Mouse (Mus musculus) neural tube, embryonic 15.5 days (tissue): ENCODE measurements around the gene Ifitm2. TPM values are rescaled to one million over a fixed set of nuclear protein-coding genes. Genes with fewer than 3 reads are reported as not detected.
"Not testable (repeated sequence)": the region's sequence is repeated elsewhere in the genome, so short reads cannot be mapped to it uniquely, and the experiment has no call there.

Experiments used
- ATAC-seq: fragments of 200-750 bp; cut with Nextera tagmentation; 2 replicates; pipeline ENCODE4 v1.8.0; 2017; ENCODE audit warnings: mild to moderate bottlenecking, moderate TSS enrichment, moderate library complexity; ENCODE audit not compliant: low FRiP score
- H3K27ac ChIP-seq: fragments of 300-500 bp; sonication (generic); replicated peaks from 2 replicates; pipeline ENCODE4 v1.5.1; 2015; ENCODE audit warnings: mild to moderate bottlenecking, inconsistent platforms
- H3K27me3 ChIP-seq: fragments of 300-500 bp; sonication (generic); replicated peaks from 2 replicates; pipeline ENCODE4 v1.6.1; 2015; ENCODE audit warnings: inconsistent platforms
- H3K36me3 ChIP-seq: fragments of 300-500 bp; sonication (generic); 2 replicates; pipeline ENCODE4 v1.6.1; 2015; ENCODE audit warnings: inconsistent platforms
- H3K4me1 ChIP-seq: fragments of 300-500 bp; sonication (generic); 2 replicates; pipeline ENCODE4 v1.6.1; 2015; ENCODE audit warnings: inconsistent platforms
- H3K4me2 ChIP-seq: fragments of 300-500 bp; sonication (generic); 2 replicates; pipeline ENCODE4 v1.6.1; 2015; ENCODE audit warnings: inconsistent platforms, mild to moderate bottlenecking, moderate library complexity
- H3K4me3 ChIP-seq: fragments of 300-500 bp; sonication (generic); replicated peaks from 2 replicates; pipeline ENCODE4 v1.5.1; 2015; ENCODE audit warnings: mild to moderate bottlenecking, inconsistent platforms
- H3K9ac ChIP-seq: fragments of 300-500 bp; sonication (generic); replicated peaks from 2 replicates; pipeline ENCODE4 v1.6.1; 2015; ENCODE audit warnings: mild to moderate bottlenecking, inconsistent platforms
- H3K9me3 ChIP-seq: fragments of 300-500 bp; sonication (generic); replicated peaks from 2 replicates; pipeline ENCODE4 v1.6.1; 2016; ENCODE audit warnings: inconsistent platforms
- WGBS: fragments of 180-500 bp; shearing (Covaris S2); methylation state at CpG from one replicate; pipeline ENCODE4 v1.1.7; 2015; ENCODE audit warnings: mixed read lengths; 5-methylcytosine and 5-hydroxymethylcytosine counted together
- polyA plus RNA-seq: library from polyadenylated mRNA; unstranded; fragments of >200 nt; fragmentation: Nextera tagmentation; extraction: Ambion mirVana; gene quantifications from 2 replicates; pipeline ENCODE4 v1.2.1, GENCODE M21; 2015

Gene Ifitm2
- polyA plus RNA-seq, 1 experiment from 2014 or later = 197 TPM

DNA sequence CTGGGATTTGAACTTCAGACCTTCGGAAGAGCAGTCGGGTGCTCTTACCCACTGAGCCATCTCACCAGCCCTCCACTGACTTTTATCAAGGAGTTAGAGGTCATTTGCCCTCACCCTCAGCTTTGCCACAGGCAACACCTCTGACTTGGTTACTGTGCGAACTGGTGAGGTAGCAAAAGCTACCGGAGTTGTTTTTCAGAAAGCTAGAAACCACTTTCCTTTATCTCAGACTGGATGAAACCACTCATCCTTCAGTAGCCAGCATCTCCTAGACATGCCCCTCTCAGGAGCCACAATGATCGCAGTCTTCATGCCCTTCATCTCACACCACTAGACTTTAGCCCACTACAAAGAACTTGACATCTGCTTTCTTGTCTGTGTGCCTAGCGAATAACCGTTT, 27.2 kb upstream of the Ifitm2 start:
- no peak for ATAC-seq
- Histone ChIP-seq H3K4me3 (no peak overlapping the region), H3K9ac (no peak overlapping the region), H3K4me1 (no peaks in the 10 kb centered on the region), H3K27me3 (no peaks in the 10 kb centered on the region), H3K36me3 (no peaks in the 10 kb centered on the region), H3K9me3 (no peaks in the 10 kb centered on the region), H3K27ac (no peak overlapping the region), H3K4me2 (no peak overlapping the region)
- 94% methylated on average over 7 of the region's 7 CpGs for WGBS

- H3K36me3 ChIP-seq = no peaks in the 10 kb centered on the region
- no peak overlapping the region for H3K4me2 ChIP-seq
- no peaks in the 10 kb centered on the region for H3K9me3 ChIP-seq
- 94% methylated on average over 8 of the region's 8 CpGs for WGBS
- H3K4me3 ChIP-seq = no peak overlapping the region
- no peak for ATAC-seq
- no peaks in the 10 kb centered on the region for H3K27me3 ChIP-seq
- no peak overlapping the region for H3K27ac ChIP-seq
- H3K4me1 ChIP-seq = no peaks in the 10 kb centered on the region
- no peak overlapping the region for H3K9ac ChIP-seq
Observed at GRCm38 (mm10) chr7:140981704-140982103, 25.9 kb upstream of the Ifitm2 start.

- not testable (repeated sequence) for H3K9me3 ChIP-seq, H3K36me3 ChIP-seq, H3K9ac ChIP-seq, H3K27me3 ChIP-seq, H3K27ac ChIP-seq, ATAC-seq, H3K4me3 ChIP-seq, H3K4me2 ChIP-seq
- H3K4me1 ChIP-seq = peaks cover 10% of the 10 kb centered on the region; the same call in 1 of the 2 replicates
- WGBS = 93% methylated on average over 9 of the region's 9 CpGs
Observed at GRCm38 (mm10) chr7:140976720-140977119, 20.9 kb upstream of the Ifitm2 start.

DNA sequence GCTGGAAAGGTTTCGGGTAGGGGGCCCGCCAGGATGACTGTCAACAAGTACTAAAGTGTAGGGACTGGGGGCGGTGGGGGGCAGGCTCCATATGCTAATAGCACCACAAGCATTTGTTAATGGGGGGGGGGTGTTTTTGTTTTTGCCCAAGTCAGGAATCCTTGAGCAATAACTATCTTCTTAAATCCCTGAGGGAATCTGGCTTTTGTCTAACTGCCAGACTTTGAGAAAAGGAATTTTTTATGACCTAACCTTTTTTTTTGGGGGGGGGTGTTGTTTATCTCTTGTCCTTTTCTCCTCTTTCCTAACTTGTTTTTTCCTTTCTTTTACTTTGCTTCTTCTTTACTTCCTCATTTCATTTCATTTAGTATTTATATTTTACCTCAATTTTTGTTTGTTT, 19.7 kb upstream of the Ifitm2 start:
- ATAC-seq = no peak
- no peak overlapping the region for H3K4me2 ChIP-seq
- no peak overlapping the region for H3K27ac ChIP-seq
- H3K9ac ChIP-seq = no peak overlapping the region
- WGBS = 32% methylated on average over 3 of the region's 3 CpGs
- peaks cover 10% of the 10 kb centered on the region; the same call in 1 of the 2 replicates for H3K4me1 ChIP-seq
- 0 out of 2 replicates have a peak, but pooled peaks cover 3% of the 10 kb centered on the region for H3K27me3 ChIP-seq
- H3K4me3 ChIP-seq = no peak overlapping the region
- H3K9me3 ChIP-seq = no peaks in the 10 kb centered on the region
- no peaks in the 10 kb centered on the region for H3K36me3 ChIP-seq

- peaks cover 10% of the 10 kb centered on the region; the same call in 1 of the 2 replicates for H3K4me1 ChIP-seq
- no peak overlapping the region for H3K4me3 ChIP-seq
- H3K4me2 ChIP-seq = no peak overlapping the region
- WGBS = 26% methylated on average over 9 of the region's 9 CpGs
- H3K9me3 ChIP-seq = no peaks in the 10 kb centered on the region
- no peak overlapping the region for H3K9ac ChIP-seq
- 0 out of 2 replicates have a peak, but pooled peaks cover 3% of the 10 kb centered on the region for H3K27me3 ChIP-seq
- no peak for ATAC-seq
- H3K27ac ChIP-seq = no peak overlapping the region
- H3K36me3 ChIP-seq = no peaks in the 10 kb centered on the region
Observed at GRCm38 (mm10) chr7:140974940-140975339, 19.2 kb upstream of the Ifitm2 start.

DNA sequence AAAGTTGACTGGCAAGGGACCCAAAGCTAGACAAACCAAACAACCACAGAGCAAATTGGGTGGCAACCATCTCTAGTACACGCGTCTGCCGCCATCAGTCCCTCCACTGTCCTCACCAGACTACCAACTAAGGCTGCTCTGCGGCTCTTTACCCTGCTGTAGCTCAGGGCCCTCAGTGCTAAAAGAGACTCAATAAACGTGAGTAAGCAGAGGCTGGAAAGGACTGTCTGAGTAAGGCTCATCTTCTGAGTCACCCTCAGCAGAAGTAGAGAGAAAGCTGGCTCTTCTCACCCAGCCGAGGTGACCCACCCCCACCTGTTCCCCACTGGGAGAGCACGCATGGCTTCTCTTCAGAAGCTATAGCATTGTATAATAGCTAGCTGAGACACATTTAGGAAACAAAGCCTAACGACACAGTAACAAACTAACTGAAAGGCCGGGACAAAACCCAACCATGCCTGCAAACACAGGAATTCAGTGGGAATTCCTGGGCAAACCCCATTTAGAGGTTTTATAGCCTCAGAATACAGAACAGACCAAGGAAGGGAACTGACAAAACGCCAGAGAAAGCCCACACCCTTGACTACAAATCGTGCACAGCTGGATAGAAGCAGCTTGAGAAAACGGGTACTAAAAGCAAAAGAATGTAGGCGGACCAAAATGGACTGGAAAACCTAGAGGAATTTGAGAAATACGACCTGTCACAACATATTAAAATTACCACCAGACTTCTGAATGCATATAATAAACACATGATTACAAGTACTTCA, 17.8 kb upstream of the Ifitm2 start:
- WGBS = 10% methylated on average over 14 of the region's 14 CpGs
- no peaks in the 10 kb centered on the region for H3K9me3 ChIP-seq
- ATAC-seq = no peak
- 0 out of 2 replicates have a peak, but pooled peaks cover 3% of the 10 kb centered on the region for H3K27me3 ChIP-seq
- H3K4me1 ChIP-seq = peaks cover 10% of the 10 kb centered on the region; the same call in 1 of the 2 replicates
- no peak overlapping the region for H3K27ac ChIP-seq
- no peak overlapping the region for H3K4me3 ChIP-seq
- no peak overlapping the region for H3K4me2 ChIP-seq
- H3K36me3 ChIP-seq = no peaks in the 10 kb centered on the region
- no peak overlapping the region for H3K9ac ChIP-seq

GRCm38 (mm10) chr7:140971479-140972171, 15.8 kb upstream of the Ifitm2 start:
- no peaks in the 10 kb centered on the region for H3K36me3 ChIP-seq
- H3K4me3 ChIP-seq = no peak overlapping the region
- no peak overlapping the region for H3K9ac ChIP-seq
- H3K4me2 ChIP-seq = no peak overlapping the region
- H3K4me1 ChIP-seq = peaks cover 10% of the 10 kb centered on the region; the same call in 1 of the 2 replicates
- ATAC-seq = no peak
- no peaks in the 10 kb centered on the region for H3K9me3 ChIP-seq
- H3K27me3 ChIP-seq = 0 out of 2 replicates have a peak, but pooled peaks cover 3% of the 10 kb centered on the region
- H3K27ac ChIP-seq = no peak overlapping the region
- WGBS = 85% methylated on average over 8 of the region's 8 CpGs

GRCm38 (mm10) chr7:140970931-140971330, 15.1 kb upstream of the Ifitm2 start:
- peaks cover 10% of the 10 kb centered on the region; the same call in 1 of the 2 replicates for H3K4me1 ChIP-seq
- H3K9me3 ChIP-seq = no peaks in the 10 kb centered on the region
- no peak overlapping the region for H3K27ac ChIP-seq
- 0 out of 2 replicates have a peak, but pooled peaks cover 3% of the 10 kb centered on the region for H3K27me3 ChIP-seq
- ATAC-seq = no peak
- 50% methylated on average over 7 of the region's 7 CpGs for WGBS
- H3K9ac ChIP-seq = no peak overlapping the region
- no peak overlapping the region for H3K4me2 ChIP-seq
- no peaks in the 10 kb centered on the region for H3K36me3 ChIP-seq
- H3K4me3 ChIP-seq = no peak overlapping the region

DNA sequence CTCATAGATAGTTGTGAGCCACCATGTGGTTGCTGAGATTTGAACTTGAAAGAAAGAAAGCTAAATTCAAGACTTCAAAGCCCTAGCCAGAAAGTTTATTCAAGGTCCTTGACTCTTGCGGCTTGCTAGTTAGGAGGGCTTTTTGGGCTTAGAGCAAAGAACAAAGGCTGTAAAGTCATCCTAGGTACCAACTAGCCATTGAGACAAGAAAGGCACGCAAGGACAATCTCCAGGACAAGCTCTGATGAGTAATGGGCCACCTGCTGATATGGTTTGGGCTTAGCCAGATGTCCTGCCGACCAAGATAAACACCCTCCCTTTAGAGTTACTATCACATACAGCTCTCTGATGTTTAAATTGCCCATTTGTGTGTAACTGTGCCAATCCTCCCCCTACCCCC, 12.9 kb upstream of the Ifitm2 start:
- H3K4me3 ChIP-seq, H3K27ac ChIP-seq, H3K27me3 ChIP-seq, H3K4me2 ChIP-seq, H3K9ac ChIP-seq, H3K9me3 ChIP-seq, H3K36me3 ChIP-seq, H3K4me1 ChIP-seq, ATAC-seq: not testable (repeated sequence)
- 26% methylated on average over 3 of the region's 3 CpGs for WGBS

GRCm38 (mm10) chr7:140967862-140968591, 12.2 kb upstream of the Ifitm2 start:
- 8% methylated on average over 14 of the region's 14 CpGs for WGBS
- Histone ChIP-seq H3K4me2 (0 out of 2 replicates have a peak overlapping the region, but pooled peaks have one; percentile 13), H3K9me3 (no peaks in the 10 kb centered on the region), H3K27me3 (no peaks in the 10 kb centered on the region), H3K36me3 (no peaks in the 10 kb centered on the region), H3K4me3 (no peak overlapping the region), H3K27ac (no peak overlapping the region), H3K4me1 (no peaks in the 10 kb centered on the region), H3K9ac (no peak overlapping the region)
- ATAC-seq = no peak

DNA sequence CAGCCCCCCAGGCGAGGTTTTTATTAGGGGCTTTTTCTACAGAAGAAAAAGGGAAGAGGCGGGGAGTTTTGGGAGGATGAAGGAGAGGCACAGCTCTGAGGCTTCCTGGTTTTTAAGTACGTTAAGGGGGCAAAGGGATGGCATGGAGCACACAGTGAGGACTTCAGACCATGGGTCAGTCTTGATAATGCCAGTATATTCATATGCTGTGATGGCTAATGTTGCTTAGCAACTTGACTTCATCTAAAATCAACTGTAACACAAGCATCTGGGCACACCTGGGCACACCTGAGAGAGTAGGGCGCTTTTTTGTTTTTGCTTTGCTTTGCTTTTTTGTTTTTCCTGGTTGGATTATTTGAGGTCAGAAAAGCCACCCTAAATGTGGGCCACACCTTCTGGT, 11.1 kb upstream of the Ifitm2 start, which contains the start of gene Ifitm1:
Ifitm1 (plus strand) TSS at position 301 of the 400 bp plus-strand sequence.
- Histone ChIP-seq H3K4me1 (no peaks in the 10 kb centered on the region), H3K4me2 (0 out of 2 replicates have a peak within 1 kb of the TSS, but pooled peaks have one; percentile 13), H3K9me3 (no peaks in the 10 kb centered on the region), H3K27me3 (no peaks in the 10 kb centered on the region), H3K36me3 (no peaks in the 10 kb centered on the region), H3K4me3 (no peak within 1 kb of the TSS), H3K9ac (no peak within 1 kb of the TSS), H3K27ac (no peak within 1 kb of the TSS)
- no peak for ATAC-seq
- 78% methylated on average over 4 of the region's 4 CpGs for WGBS
